Mouse (Mus musculus): ENCODE data around the gene Tmprss11a.

Tmprss11a gene

GRCm38 (mm10) chr5:86468890-86469289 is at the start of gene Tmprss11a:
Gene Tmprss11a, minus strand, starts transcription at chr5:86468990.
- no peak for DNase-seq (ENCODE audit: low spot score in 2 of 2)

DNA sequence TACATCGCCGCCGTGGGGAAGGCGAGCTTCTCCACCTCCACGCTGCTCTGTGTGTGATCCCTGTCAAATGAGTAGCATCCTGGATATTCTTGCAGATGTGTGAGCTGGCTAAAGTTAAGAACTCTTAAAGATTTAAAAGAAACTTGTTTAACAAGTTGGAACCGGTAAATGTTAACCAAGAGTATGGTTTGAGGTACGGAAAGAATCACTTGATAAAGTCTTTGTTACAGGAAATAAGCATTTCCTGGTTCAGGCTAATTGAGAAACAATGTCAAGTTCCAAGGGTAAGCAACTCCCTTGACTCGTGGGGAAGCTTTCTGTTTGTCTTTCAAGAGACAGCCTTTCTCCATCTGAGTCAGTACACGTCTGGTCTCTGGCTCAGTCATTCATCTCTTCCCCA is 49.7 kb upstream of the Tmprss11a start, which contains the start of gene Tmprss11g:
Gene Tmprss11g (minus strand): TSS at position 101 of the 400 bp plus-strand sequence.
- DNase-seq (ENCODE audit: low spot score in 2 of 2) = no peak

DNA sequence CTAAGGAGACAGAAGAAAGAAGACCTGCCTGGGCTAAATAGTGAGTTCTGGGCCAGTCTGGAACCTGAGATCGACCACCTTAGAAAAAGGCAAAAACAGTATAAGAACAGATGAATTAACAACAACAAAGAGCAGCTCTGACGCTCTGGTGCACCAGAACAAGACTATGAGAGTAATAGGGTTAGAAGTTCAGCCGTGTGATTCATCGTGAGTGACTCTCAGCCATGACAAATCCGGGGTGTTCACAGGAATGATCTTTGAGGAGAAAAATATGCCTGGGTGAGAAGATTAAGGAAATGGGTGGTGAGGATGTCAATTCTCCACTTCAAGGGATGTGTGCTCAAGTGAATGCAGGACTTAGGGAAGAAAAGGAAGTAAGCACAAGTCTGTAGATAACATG is 42.7 kb upstream of the Tmprss11a start:
- DNase-seq (ENCODE audit: low spot score in 2 of 2) = no peak

- no peak for DNase-seq (ENCODE audit: low spot score in 2 of 2)
Observed at GRCm38 (mm10) chr5:86493453-86493852, 24.7 kb upstream of the Tmprss11a start.

GRCm38 (mm10) chr5:86482562-86482961 is 13.8 kb upstream of the Tmprss11a start:
- DNase-seq (ENCODE audit: low spot score in 2 of 2) = no peak

DNA sequence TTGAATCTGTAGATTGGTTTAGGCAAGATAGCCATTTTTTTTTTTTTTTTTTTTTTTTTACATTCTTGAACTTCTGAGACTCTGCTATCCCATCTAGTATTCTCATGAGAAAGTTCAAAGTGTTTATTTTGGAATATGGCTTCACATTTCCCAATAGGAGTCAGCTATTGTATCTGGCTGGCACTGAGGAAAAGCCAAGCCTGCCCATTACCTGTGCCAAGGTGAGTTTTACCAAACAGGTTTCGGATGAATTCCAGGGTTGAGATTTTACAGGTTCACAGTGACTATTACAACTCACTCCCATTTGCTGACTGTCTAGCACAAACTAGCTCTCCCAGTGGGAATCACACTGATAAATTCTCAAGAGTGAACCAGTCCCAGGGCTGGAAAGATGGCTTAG is 13.2 kb upstream of the Tmprss11a start:
- no peak for DNase-seq (ENCODE audit: low spot score in 2 of 2)

DNA sequence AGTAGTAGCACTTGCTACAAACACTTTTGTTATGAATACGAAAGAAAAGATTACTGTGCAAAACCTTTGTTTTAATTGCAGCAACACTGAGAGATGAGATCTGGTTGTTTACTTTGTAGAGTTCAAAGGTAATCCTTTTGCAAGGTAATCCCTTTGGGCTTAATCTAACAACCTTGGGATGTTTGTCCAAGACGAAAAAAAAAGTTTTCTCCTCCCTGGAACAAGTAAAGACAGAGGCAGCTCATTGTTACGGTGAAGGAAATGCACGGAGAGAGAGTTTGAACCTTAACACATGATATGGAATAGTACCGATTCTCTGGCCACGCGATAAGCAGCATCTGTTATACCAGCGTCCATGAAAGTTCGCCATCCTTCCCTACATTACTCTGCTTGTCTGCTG is 5.1 kb upstream of the Tmprss11a start:
- DNase-seq (ENCODE audit: low spot score in 2 of 2) = no peak

- no peak for DNase-seq (ENCODE audit: low spot score in 2 of 2)
Observed at GRCm38 (mm10) chr5:86439306-86439705, 29.5 kb downstream of the Tmprss11a start.

GRCm38 (mm10) chr5:86438548-86438947 is 30.2 kb downstream of the Tmprss11a start:
- DNase-seq (ENCODE audit: low spot score in 2 of 2) = no peak

DNA sequence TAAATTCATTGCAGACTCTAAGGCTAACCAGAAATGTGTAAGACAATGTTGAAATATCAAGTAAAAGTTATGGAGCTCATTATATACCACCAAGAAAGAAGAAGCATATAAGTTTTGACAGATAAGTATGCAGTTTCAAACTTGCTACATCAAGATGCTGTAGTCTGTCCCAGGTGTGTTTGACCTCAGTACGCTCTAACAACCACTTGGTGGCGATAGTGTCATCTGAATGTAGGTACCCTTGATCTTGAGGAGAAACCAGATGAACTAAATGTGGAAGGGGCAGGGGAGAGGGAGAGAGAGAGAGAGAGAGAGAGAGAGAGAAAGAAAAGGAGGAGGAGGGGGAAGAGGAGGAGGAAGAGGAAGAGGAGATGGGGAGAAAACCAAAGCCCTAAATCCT is 36.1 kb downstream of the Tmprss11a start:
- DNase-seq (ENCODE audit: low spot score in 2 of 2) = no peak

DNA sequence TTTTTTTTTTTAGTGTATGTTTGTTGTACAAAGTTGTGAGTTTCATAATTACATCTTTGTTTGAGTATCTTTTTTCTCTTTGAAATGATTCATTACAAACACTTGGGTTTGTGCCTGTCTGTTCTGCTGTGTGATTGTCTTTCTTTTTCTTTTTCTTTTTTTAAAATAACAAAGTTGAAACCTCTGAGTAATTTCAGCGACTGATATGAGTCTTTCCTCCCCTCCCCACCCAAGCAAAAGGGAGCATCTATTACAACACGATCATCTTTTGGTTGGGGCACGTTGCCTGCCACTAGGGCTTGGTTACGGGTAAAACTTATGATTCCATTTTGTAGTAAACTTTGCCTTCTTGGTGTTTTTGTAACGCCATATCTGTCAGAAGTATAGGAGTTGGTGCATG is 37.7 kb downstream of the Tmprss11a start:
- no peak for DNase-seq (ENCODE audit: low spot score in 2 of 2)

DNA sequence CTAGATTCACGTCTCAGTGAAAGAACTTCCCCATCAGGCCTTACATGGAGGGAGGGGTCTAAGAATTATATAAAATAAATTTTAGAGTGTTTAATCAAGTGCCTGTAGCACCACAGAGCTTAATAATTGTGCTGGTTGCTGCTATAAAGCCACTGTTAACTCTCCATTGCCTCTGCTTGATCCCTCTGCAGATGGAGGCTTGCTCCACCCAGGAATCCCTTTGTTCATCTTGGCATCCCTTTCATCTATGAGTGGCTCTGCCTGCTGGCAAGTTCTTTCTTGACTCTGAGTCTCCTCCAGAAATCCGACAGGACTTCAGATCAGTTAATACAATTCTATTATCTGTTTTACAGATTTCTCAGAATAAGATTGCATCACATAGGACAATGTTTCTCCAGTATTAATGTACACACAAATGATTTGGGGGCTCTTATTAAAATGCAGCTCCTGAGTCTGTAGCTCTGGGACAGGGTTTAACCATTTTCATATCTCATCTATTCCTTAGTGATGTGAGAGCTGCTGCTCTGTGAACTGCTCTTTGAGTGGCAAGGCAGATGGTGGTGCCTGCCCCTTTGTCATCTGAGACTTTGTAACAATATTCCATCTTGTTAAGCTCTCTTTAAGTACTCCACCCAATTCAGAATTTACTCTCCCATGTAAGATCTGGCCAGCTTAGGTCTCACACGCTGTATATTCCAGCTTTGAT is 47.3 kb downstream of the Tmprss11a start:
- DNase-seq (ENCODE audit: low spot score in 2 of 2) = no peak

GRCm38 (mm10) chr5:86419494-86419893 is 49.3 kb downstream of the Tmprss11a start:
- DNase-seq (ENCODE audit: low spot score in 2 of 2) = no peak

DNA sequence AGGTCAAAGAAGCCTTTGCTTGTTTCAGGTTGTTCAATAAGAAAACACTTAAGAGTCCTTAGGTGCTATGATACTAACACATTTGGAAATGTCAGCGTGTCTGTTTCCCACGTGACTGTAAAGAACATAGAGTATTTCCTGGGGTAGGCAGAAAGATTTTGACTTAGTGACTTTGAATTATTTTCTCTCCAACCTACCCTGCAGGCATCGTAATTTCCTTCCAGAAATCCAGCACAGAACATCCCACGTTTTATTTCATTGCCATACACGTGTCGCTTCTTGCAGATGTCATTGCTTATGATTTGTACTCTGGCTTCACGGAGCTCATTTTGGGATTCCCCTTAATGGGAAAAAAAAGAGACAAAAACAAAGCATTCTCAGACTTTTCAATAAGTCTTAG is 54.5 kb downstream of the Tmprss11a start:
- no peak for DNase-seq (ENCODE audit: low spot score in 2 of 2)

DNA sequence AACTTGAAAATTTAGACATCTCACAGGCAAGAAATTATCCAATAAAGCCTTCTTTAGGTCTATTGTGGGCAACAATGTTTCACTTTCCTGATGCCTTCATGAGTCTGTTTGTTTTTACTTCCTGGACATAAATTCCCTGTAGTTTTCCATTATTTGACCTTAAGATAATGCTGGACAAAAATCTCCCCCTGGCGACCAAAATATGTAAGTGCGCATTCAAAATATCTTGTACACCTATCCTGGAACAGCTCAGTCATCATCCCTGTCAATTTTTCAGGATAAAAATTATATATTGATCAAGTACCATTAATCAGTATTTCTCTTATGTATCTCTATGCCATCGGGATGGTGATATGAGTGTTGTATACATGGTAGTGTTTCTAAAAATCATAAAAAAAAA is 58.0 kb downstream of the Tmprss11a start:
- no peak for DNase-seq (ENCODE audit: low spot score in 2 of 2)

DNA sequence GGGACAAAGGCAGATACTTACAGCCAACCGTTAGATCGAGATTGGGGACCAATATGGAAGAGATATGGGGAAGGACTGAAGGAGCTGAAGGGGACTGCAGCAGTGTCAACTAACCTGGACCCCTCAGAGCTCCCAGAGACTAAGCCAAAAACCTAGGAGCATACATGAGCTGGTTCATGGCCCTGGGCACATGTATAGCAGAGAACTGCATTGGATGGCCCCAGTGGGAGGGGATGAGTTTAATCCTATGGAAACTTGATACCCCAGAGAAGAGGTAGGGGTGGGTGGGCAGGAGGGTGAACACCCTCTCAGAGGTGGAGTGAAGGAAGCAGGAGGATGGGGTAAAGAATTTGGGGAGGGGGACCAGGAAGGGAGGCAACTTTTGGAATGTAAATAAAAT is 60.8 kb downstream of the Tmprss11a start:
- no peak for DNase-seq (ENCODE audit: low spot score in 2 of 2)

GRCm38 (mm10) chr5:86407191-86407590 is 61.6 kb downstream of the Tmprss11a start:
- no peak for DNase-seq (ENCODE audit: low spot score in 2 of 2)

DNA sequence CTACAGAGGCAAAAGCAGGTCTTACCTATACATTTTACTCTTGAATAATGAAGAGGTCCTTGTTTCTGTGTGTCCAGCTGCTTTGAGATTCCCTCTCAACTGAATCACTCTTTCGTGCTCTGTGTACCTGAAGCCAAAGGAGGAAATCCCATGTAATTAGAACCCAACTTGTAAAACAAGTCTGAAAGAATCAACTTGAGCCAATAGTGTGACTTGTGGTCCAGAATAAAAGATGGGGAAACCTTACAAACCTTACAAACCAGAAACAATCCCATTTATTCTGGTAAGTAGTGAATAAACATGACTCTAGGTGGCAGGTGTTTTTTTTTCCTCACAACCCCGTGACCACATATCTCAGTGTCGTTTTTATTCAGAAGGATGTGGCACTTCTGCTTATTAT is 95.5 kb downstream of the Tmprss11a start, which contains the start of gene Tmprss11d:
Gene Tmprss11d (minus strand): TSS at position 101 of the 400 bp plus-strand sequence.
- no peak for DNase-seq (ENCODE audit: low spot score in 2 of 2)

Measured in frontal cortex, postnatal 25 days (tissue).